In genomic region chr9:32728806-32729205, GRCm38 (mm10) we compare ENCODE assay signal across 20 mouse cellular contexts.
"Had no signal": no experiment of that assay in that cellular context is flagged by ENCODE, and none has a peak within 500 bp of the region (broad histone marks: within the 10 kb centered on the region; RNA-seq: fewer than 3 reads in every experiment).

No protein-coding gene starts in this region.

- H3K9ac ChIP-seq: liver, embryonic 13.5 days; liver, embryonic 15.5 days; liver, postnatal 0 days; midbrain, embryonic 13.5 days; midbrain, embryonic 15.5 days; neural tube, embryonic 13.5 days; neural tube, embryonic 15.5 days had no signal

- H3K27me3 ChIP-seq: liver, embryonic 13.5 days; liver, embryonic 15.5 days; midbrain, embryonic 13.5 days; midbrain, embryonic 15.5 days; neural tube, embryonic 13.5 days; neural tube, embryonic 15.5 days had no signal

- H3K36me3 ChIP-seq: liver, embryonic 13.5 days; midbrain, embryonic 13.5 days; midbrain, embryonic 15.5 days; neural tube, embryonic 13.5 days; neural tube, embryonic 15.5 days had no signal

- ATAC-seq: liver, postnatal 0 days; midbrain, embryonic 13.5 days; midbrain, embryonic 15.5 days had no signal

- H3K4me3 ChIP-seq: liver, embryonic 13.5 days; liver, embryonic 15.5 days; megakaryocyte, embryonic 14.5 days; midbrain, embryonic 13.5 days; midbrain, embryonic 15.5 days; neural tube, embryonic 13.5 days; neural tube, embryonic 15.5 days had no signal

- H3K27ac ChIP-seq: liver, embryonic 13.5 days; liver, embryonic 15.5 days; macrophage; midbrain, embryonic 13.5 days; midbrain, embryonic 15.5 days; neural tube, embryonic 13.5 days; neural tube, embryonic 15.5 days had no signal

- H3K4me2 ChIP-seq: liver, embryonic 13.5 days; liver, embryonic 15.5 days; midbrain, embryonic 11.5 days; midbrain, embryonic 13.5 days; midbrain, embryonic 15.5 days; neural tube, embryonic 13.5 days; neural tube, embryonic 15.5 days had no signal

- DNase-seq: liver, embryonic 13.5 days; liver, postnatal 0 days; lung, adult 2 months; lung, postnatal 14 days; retina, postnatal 1 day; right cerebral cortex, adult 18-20 months; right cerebral cortex, postnatal 25 days; right cerebral cortex, postnatal 4 days; spleen, adult 18-20 months; thymus, adult 18-20 months; thymus, postnatal 14 days; thymus, postnatal 36 days had no signal

- H3K9me3 ChIP-seq: liver, embryonic 13.5 days; liver, embryonic 15.5 days; midbrain, embryonic 13.5 days; midbrain, embryonic 15.5 days; neural tube, embryonic 13.5 days; neural tube, embryonic 15.5 days had no signal

- H3K4me1 ChIP-seq: megakaryocyte, embryonic 14.5 days; midbrain, embryonic 13.5 days; midbrain, embryonic 15.5 days; neural tube, embryonic 13.5 days; neural tube, embryonic 15.5 days had no signal
